Mouse (Mus musculus): ENCODE measurements around the gene Tmcc3.

Gene Tmcc3

GRCm38 (mm10) chr10:94311511-94312006 is at the start of gene Tmcc3:
Gene Tmcc3 (plus strand): TSS chr10:94311949.
- DNase-seq = no peak

DNA sequence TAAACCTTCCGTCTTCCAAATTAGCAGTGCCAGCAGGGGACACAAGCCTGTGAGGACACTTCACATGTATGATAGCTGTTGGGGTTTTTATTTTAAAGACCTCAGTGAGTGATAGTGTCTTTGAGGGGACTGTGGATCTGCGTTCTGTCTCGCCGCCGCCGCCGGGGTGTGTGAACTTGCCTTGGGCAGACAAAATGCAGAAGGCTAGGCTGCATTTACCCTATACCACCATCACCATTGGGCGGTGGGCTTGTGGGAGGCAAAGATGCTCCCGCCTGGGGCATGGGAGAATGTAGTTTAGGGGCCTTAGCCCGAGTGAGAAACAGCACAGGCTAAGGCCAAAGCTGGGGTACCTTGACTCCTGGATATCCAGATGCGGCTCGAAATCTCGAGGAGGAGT is 49.1 kb upstream of the Tmcc3 start:
- DNase-seq = no peak

DNA sequence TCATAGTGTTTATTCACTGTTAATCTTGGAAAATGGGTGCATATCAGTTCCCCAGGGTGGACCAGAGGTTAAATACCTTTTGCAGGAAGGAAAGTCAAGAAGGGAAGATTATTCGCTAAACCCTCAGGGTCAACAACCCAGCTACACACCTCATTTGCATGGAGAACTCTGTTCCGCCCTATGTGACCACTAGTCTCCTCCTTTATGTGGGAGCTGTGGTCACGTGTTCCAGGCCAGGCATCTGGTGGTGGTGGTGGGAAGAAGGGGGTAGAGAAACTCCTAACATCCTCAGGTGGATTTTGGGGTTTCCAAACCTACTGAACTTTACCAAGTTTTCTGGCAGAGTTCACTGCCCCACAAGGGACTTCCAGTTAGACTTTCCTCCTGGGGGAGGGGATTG is 48.5 kb upstream of the Tmcc3 start:
- no peak for DNase-seq

DNA sequence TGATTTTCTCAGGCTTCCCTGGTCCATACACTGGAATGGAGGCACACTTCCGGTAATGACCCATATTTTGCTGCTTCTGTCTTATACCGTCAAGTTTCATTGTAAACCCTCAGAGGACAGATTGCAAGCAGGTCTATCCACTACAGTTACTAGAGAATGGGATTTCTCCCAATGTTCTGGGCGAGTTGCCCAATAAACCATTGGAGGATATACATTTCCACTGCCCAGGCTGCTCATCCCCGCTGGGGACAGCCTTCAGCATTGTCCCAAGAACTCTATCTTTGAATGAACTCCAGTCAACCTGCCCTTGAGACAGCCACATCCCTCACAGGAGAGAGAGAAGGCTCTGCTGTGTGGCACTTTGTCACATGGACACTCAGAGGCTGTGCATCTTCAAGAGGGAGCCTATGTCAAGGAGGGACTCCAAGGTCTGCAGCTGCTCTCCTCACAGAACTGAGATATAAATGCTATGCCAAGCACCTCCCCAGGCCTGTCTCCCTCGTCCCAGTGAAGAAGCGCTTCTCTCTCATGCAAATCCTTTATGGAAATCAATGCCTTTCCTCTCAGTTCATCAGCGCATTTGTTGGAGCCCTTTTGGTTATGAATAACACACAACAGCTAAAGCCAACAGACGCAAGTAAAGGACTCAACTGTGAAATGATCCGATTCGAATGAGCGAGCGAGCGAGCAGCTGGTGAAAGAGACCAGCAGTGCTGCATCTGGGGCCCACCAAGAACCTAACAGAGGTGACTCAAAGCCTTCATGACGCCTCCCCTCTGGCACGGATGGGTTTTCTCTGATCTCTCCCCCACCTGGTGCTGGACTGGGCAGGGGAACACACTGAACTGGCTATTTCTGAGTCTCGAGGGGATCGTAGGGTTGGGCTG is 45.9 kb upstream of the Tmcc3 start:
- DNase-seq = no peak

DNA sequence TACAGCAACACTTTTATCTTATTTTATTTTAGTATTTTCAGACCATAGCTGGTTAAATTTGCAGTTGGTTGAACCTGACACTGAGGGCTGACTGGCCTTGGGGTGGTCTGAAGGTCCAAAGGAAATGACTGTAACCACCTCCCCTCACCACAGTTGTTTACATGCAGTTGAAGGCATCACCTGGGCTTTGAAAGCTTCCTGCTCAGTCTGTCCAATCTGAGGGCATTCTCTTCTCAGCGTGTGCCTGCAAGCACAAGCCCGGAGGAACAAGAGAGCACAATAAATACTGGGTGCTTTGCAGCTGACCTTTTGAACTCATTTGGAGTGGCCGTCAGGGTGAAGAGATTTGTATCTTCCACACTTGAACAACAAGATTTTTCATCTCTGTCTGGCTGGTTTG is 36.4 kb upstream of the Tmcc3 start:
- DNase-seq = no peak

DNA sequence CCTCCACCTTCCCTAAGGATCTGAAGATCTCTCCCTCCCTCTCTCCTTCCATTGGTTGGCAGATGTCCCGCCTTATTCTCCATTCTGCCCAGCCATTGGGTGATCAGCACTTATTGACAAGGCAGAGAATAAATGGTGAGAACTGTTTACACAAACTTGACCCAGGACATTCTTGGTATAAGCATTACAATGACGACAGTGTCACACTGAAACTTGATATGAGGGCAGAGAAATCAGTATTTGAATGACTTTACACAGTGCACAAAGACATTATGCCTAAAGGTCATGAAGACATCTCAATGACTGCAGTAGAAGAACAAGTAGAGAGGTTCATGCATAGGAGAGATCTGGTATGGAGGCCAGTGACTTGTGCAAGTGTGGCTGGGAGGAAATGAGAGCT is 35.2 kb upstream of the Tmcc3 start:
- DNase-seq = no peak

- no peak for DNase-seq
These were observed 29.6 kb upstream of the Tmcc3 start for GRCm38 (mm10) chr10:94282179-94282578.

GRCm38 (mm10) chr10:94282797-94283196 is 29.0 kb upstream of the Tmcc3 start:
- no peak for DNase-seq

- DNase-seq = no peak
These were observed 17.3 kb upstream of the Tmcc3 start for GRCm38 (mm10) chr10:94294437-94294836.

- DNase-seq = no peak
These were observed 16.6 kb upstream of the Tmcc3 start for GRCm38 (mm10) chr10:94294933-94295750.

DNA sequence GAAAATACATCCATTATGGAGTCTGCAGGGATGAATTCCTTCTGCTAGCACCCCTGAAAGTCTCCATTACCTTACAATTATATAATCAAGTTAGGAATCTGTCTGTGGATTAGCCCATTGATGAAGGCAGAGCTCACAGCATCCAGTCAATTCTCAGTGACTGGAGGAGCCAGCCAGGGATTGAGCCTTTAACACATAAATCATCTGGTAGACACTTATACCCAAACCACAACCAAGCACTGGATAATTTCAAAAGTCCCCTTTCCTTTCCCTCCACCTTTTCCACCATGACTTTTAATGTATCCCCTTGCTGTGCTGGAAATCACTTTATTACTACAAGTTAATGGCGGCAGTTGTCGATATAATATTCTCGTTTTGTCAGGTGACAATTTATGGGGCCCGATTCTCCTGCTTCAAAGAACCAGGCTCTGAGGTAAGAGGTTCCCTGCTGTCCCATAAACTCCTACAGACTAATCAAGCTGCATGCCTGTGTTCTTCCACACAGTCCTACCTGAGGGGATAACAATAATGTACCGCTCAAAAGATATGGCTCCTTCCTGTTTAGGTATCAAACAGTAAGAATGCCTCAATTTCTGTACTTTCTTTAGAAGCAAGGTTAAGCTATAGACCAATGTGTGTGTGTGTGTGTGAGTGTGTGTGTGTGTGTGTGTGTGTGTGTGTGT is 15.7 kb upstream of the Tmcc3 start:
- no peak for DNase-seq

GRCm38 (mm10) chr10:94298471-94298870 is 13.3 kb upstream of the Tmcc3 start, which contains the start of gene Gm4792:
Gene Gm4792 (minus strand): TSS chr10:94298703.
- no peak for DNase-seq

- no peak for DNase-seq
These were observed 12.4 kb upstream of the Tmcc3 start for GRCm38 (mm10) chr10:94299301-94299700.

DNA sequence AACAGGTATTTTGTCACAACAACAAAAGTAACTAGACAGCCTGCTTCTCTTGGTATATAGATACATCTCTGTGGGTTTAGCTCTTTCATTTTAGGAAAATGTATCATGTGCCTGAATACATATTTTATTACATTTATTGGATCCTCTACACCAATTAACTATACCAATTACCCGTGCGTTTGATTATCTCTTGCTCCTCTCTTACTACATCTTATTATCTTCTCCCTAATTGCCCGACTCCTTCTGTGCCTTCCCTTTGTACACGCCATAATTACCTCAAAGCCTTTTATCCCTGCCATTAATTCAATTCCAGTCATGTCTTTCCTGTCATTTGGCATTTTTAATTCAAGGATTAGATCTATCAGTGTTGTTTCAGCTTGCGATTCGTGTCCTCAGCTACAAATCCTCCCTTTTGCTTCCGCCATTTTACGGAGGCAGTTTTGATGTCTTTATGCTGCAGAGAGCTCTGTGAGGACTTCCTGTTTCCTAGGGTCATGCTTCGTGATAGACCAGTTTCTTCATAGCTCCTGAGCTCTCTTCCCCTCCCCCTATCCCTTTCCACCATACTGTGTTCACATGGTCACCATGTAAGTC is 7.6 kb upstream of the Tmcc3 start:
- no peak for DNase-seq

GRCm38 (mm10) chr10:94305526-94305925 is 6.2 kb upstream of the Tmcc3 start:
- DNase-seq = no peak

DNA sequence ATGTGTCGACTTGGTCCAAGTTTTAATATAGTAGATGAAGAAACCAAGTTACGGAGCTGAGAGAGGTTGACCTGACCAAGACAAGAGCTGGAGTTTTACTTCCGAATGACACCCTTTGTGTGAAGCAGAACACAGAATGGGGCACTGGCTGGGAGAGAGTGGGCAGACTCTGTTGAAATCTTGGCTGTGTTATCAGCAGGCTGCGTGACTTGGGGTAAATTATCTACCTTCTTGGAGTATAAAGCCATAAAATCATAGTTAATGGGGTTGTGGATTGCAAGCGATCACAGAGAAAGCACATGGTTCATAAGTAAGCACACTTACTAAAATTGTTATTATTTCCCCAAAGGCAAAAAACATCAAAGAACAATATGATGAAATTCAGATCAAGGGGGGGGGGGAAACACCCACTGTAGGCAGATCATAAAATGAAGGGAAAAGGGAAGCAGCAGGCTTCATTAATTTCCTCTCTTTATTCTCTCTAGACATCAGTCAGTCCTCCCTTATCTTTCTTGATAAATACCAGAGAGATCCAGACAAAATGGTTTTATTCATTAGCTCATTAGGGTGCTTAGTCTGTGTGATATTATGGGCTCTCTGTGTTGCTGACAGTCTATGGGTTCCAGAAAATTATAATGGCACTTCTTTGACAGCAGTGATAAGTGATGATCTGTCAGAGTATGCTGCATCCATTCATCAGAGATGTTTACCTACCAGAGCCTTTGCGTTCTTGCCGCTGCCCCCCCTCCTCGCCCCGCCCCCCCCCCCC is 1.1 kb upstream of the Tmcc3 start:
- no peak for DNase-seq

- DNase-seq = no peak
These were observed 412 bp downstream of the Tmcc3 start for GRCm38 (mm10) chr10:94312007-94312715.

DNA sequence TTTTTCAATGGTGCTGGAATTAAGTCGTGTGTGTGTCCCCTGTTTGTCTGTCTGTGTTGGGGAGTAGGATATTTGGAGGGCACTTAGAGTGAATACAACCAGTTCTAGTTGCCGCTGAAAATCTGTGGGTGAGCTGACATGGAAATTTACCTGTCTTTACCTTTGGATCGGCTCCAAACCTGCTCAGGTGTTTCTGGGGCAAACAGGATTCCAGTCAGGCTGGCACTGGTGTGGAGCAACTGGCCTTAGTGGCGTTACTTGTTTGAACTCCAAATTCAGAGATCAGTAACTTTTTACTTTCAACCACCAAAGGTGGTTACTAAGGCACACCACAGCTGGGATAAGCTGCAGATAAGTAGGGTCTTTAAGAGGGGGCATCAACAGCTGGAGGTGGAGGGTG is 1.4 kb downstream of the Tmcc3 start:
- no peak for DNase-seq

DNA sequence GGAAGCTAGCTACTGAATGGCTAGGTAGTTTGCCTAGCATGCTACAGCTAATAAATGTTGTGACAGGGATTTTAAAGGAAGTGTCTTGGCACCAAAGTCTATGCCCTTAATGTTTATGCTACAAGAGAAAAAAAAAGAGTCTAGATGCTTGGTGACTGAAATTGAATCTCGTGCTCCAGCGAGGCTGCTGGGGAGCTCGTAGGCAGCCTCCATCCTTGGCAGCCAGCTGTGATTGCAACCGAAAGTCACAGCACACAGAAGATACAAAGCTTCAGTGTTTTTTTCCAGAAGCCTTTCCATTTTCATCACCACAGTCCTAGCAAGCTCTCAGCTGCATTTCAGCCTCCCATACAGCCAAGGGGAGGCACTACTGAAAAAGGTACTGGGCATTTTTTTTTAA is 6.8 kb downstream of the Tmcc3 start:
- DNase-seq = no peak

DNA sequence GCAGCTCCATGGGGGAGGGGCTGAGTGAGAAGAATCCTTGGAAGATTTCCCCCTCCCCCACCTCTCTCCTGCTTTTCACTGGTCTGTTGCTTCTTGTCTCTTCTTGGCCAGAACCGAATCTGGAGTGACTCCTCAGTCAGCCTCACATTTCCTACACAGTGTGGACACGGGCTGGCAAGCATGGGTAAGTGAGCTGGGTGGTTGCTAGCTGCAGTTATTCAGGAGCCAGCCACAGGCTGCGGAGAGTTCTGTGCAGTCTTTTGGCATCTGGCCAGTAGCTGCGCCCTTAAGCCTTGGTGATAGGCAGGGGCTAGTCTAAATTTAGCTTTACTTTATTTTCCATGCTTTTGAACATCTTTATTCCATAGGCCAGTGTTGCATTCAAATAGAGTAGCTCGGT is 18.2 kb downstream of the Tmcc3 start:
- DNase-seq = no peak
